Comparison of ENCODE assay signal across 17 mouse cellular contexts in the genomic region with DNA sequence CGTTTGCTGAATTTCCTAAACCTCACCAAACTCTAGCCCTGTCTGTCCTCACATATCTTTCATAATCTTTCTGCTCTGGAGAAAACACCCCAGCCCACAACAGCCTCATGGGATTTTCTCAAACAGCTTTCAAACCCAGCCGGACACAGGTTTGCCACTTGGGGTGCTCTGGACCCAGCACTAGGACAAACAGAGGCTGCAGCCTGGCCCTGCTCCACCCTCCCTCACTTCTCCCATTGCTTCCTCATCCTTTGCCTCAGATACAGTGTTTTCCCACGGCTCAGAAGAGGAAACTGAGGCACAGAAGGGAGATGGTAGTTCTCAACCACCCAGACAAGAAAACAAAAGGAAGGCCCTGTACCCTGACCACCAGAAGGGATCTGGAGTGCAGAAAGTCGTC. TPM values are rescaled to one million over a fixed set of nuclear protein-coding genes. Genes with fewer than 3 reads are reported as not detected.
DNase-seq lines count a peak whose midpoint lies in the region; ATAC-seq lines count a peak whose summit lies in the region.
"Had no signal": no experiment of that assay in that cellular context is flagged by ENCODE, and none has a peak within 500 bp of the region (broad histone marks: within the 10 kb centered on the region; RNA-seq: fewer than 3 reads in every experiment).

No protein-coding gene starts in this region.

- DNase-seq in hindbrain, embryonic 14.5 days (ENCODE audit: low spot score), result no peak
- DNase-seq in limb, embryonic 10.5 days (ENCODE audit: low spot score), result no peak
- no peak for DNase-seq in spleen, adult 12 weeks (ENCODE audit: low spot score)
- no peak for DNase-seq in embryo, embryonic 10.5 days (ENCODE audit: low spot score)
- DNase-seq: adrenal gland, postnatal 10 days; cerebellum, adult 8-10 months; gastrocnemius, adult 2 months; layer of hippocampus, postnatal 36 days; left cerebral cortex, postnatal 4 days; right cerebral cortex, adult 18-20 months had no signal

- no peaks in the 10 kb centered on the region for H3K36me3 ChIP-seq in hindbrain, embryonic 12.5 days
- H3K36me3 ChIP-seq in hindbrain, embryonic 14.5 days (replicated peaks; ENCODE audit: control insufficient read depth, insufficient read depth), result no peaks in the 10 kb centered on the region
- no peaks in the 10 kb centered on the region for H3K36me3 ChIP-seq in midbrain, embryonic 13.5 days
- H3K36me3 ChIP-seq in midbrain, embryonic 16.5 days (ENCODE audit: control insufficient read depth, insufficient read depth, low read length), result no peaks in the 10 kb centered on the region
- H3K36me3 ChIP-seq in forebrain, embryonic 12.5 days (replicated peaks), result no peaks in the 10 kb centered on the region
- no peaks in the 10 kb centered on the region for H3K36me3 ChIP-seq in limb, embryonic 10.5 days

- H3K4me2 ChIP-seq in hindbrain, embryonic 12.5 days (replicated peaks), result no peak overlapping the region
- no peak overlapping the region for H3K4me2 ChIP-seq in hindbrain, embryonic 14.5 days (replicated peaks)
- no peak overlapping the region for H3K4me2 ChIP-seq in midbrain, embryonic 13.5 days (replicated peaks)
- H3K4me2 ChIP-seq in midbrain, embryonic 16.5 days (ENCODE audit: low read length), result no peak overlapping the region
- no peak overlapping the region for H3K4me2 ChIP-seq in forebrain, embryonic 12.5 days

- H3K9me3 ChIP-seq in hindbrain, embryonic 12.5 days (replicated peaks), result no peaks in the 10 kb centered on the region
- H3K9me3 ChIP-seq in hindbrain, embryonic 14.5 days (ENCODE audit: control insufficient read depth, low read length), result no peaks in the 10 kb centered on the region
- no peaks in the 10 kb centered on the region for H3K9me3 ChIP-seq in midbrain, embryonic 13.5 days
- no peaks in the 10 kb centered on the region for H3K9me3 ChIP-seq in midbrain, embryonic 16.5 days (replicated peaks; ENCODE audit: control insufficient read depth, low read length, poor library complexity, severe bottlenecking)
- no peaks in the 10 kb centered on the region for H3K9me3 ChIP-seq in forebrain, embryonic 12.5 days
- H3K9me3 ChIP-seq in limb, embryonic 10.5 days (replicated peaks), result no peaks in the 10 kb centered on the region

- WGBS in hindbrain, embryonic 12.5 days, result 63% methylated on average over 4 of the region's 4 CpGs
- WGBS in hindbrain, embryonic 14.5 days, result 54% methylated on average over 4 of the region's 4 CpGs
- 54% methylated on average over 4 of the region's 4 CpGs for WGBS in midbrain, embryonic 13.5 days
- WGBS in midbrain, embryonic 16.5 days, result 64% methylated on average over 4 of the region's 4 CpGs
- WGBS in forebrain, embryonic 12.5 days, result 56% methylated on average over 4 of the region's 4 CpGs
- 61% methylated on average over 4 of the region's 4 CpGs for WGBS in limb, embryonic 10.5 days

- ATAC-seq in hindbrain, embryonic 12.5 days (ENCODE audit: low FRiP score), result no peak
- no peak for ATAC-seq in hindbrain, embryonic 14.5 days (ENCODE audit: low FRiP score)
- no peak for ATAC-seq in midbrain, embryonic 13.5 days
- no peak for ATAC-seq in midbrain, embryonic 16.5 days
- ATAC-seq in forebrain, embryonic 12.5 days (ENCODE audit: low FRiP score), result no peak

- no peak overlapping the region for H3K4me3 ChIP-seq in hindbrain, embryonic 12.5 days
- H3K4me3 ChIP-seq in hindbrain, embryonic 14.5 days (replicated peaks; ENCODE audit: low read length), result no peak overlapping the region
- H3K4me3 ChIP-seq in midbrain, embryonic 13.5 days (replicated peaks), result no peak overlapping the region
- no peak overlapping the region for H3K4me3 ChIP-seq in midbrain, embryonic 16.5 days (ENCODE audit: low read depth, low read length)
- no peak overlapping the region for H3K4me3 ChIP-seq in forebrain, embryonic 12.5 days (replicated peaks)
- H3K4me3 ChIP-seq in limb, embryonic 10.5 days, result no peak overlapping the region
- H3K4me3 ChIP-seq: erythroblast, embryonic 14.5 days; gastrocnemius, adult 2 months had no signal

- H3K27ac ChIP-seq in hindbrain, embryonic 12.5 days, result 0 out of 2 replicates have a peak overlapping the region, but pooled peaks have one; percentile 32
- H3K27ac ChIP-seq in hindbrain, embryonic 14.5 days, result no peak overlapping the region
- peak overlapping the region; percentile 45 for H3K27ac ChIP-seq in midbrain, embryonic 13.5 days
- H3K27ac ChIP-seq in midbrain, embryonic 16.5 days (ENCODE audit: low read length), result no peak overlapping the region
- peak overlapping the region; percentile 92 for H3K27ac ChIP-seq in forebrain, embryonic 12.5 days
- peak overlapping the region; percentile 95; the same call in 1 of the 2 replicates for H3K27ac ChIP-seq in limb, embryonic 10.5 days
- H3K27ac ChIP-seq: gastrocnemius, adult 2 months; liver, embryonic 14.5 days had no signal

- H3K27me3 ChIP-seq in hindbrain, embryonic 12.5 days, result no peaks in the 10 kb centered on the region
- H3K27me3 ChIP-seq in hindbrain, embryonic 14.5 days (ENCODE audit: control insufficient read depth, insufficient read depth, low read length), result no peaks in the 10 kb centered on the region
- no peaks in the 10 kb centered on the region for H3K27me3 ChIP-seq in midbrain, embryonic 13.5 days
- no peaks in the 10 kb centered on the region for H3K27me3 ChIP-seq in midbrain, embryonic 16.5 days (ENCODE audit: control insufficient read depth, insufficient read depth, low read depth, low read length)
- H3K27me3 ChIP-seq in forebrain, embryonic 12.5 days, result no peaks in the 10 kb centered on the region
- H3K27me3 ChIP-seq in limb, embryonic 10.5 days (ENCODE audit: low read depth, poor library complexity, severe bottlenecking), result no peaks in the 10 kb centered on the region

- H3K4me1 ChIP-seq in hindbrain, embryonic 12.5 days, result peaks cover 63% of the 10 kb centered on the region
- H3K4me1 ChIP-seq in hindbrain, embryonic 14.5 days (replicated peaks; ENCODE audit: control insufficient read depth, insufficient read depth, low read length), result peaks cover 47% of the 10 kb centered on the region
- peaks cover 73% of the 10 kb centered on the region for H3K4me1 ChIP-seq in midbrain, embryonic 13.5 days (replicated peaks)
- H3K4me1 ChIP-seq in midbrain, embryonic 16.5 days (ENCODE audit: control insufficient read depth, insufficient read depth, low read length), result peaks cover 43% of the 10 kb centered on the region
- H3K4me1 ChIP-seq in forebrain, embryonic 12.5 days, result peaks cover 73% of the 10 kb centered on the region
- peaks cover 80% of the 10 kb centered on the region for H3K4me1 ChIP-seq in limb, embryonic 10.5 days

- H3K9ac ChIP-seq in hindbrain, embryonic 12.5 days, result no peak overlapping the region
- H3K9ac ChIP-seq in hindbrain, embryonic 14.5 days, result no peak overlapping the region
- H3K9ac ChIP-seq in midbrain, embryonic 13.5 days (replicated peaks), result no peak overlapping the region
- H3K9ac ChIP-seq in midbrain, embryonic 16.5 days (ENCODE audit: low read depth, low read length), result no peak overlapping the region
- no peak overlapping the region for H3K9ac ChIP-seq in forebrain, embryonic 12.5 days
- H3K9ac ChIP-seq: liver, embryonic 14.5 days had no signal

RNA-seq across cellular contexts. Expression of a gene that starts 2.5 kb away (rescaled TPM):
- 10.4 and 10.9 TPM in 2 replicates for polyA plus RNA-seq in hindbrain, embryonic 12.5 days (2016; fragmentation: Nextera tagmentation; extraction: Ambion mirVana)
- 3.9 and 4.6 TPM in 2 replicates for polyA plus RNA-seq in hindbrain, embryonic 14.5 days (2014; fragmentation: Nextera tagmentation; extraction: Ambion mirVana)
- polyA plus RNA-seq in midbrain, embryonic 13.5 days (2015; fragmentation: Nextera tagmentation; extraction: Ambion mirVana), result 10.7 and 11.8 TPM in 2 replicates
- polyA plus RNA-seq in midbrain, embryonic 16.5 days (2015; fragmentation: Nextera tagmentation; extraction: Ambion mirVana), result 5.3 and 6.0 TPM in 2 replicates
- polyA plus RNA-seq in forebrain, embryonic 12.5 days (2016; fragmentation: Nextera tagmentation; extraction: Ambion mirVana), result 24.6 and 29.3 TPM in 2 replicates
- 12.3 and 17.2 TPM in 2 replicates for polyA plus RNA-seq in limb, embryonic 10.5 days (2016; fragmentation: Nextera tagmentation; extraction: Ambion mirVana)

RNA-seq across cellular contexts. Expression of a gene that starts 43.4 kb away (rescaled TPM):
- not detected in 2 replicates for polyA plus RNA-seq in hindbrain, embryonic 12.5 days (2016; fragmentation: Nextera tagmentation; extraction: Ambion mirVana)
- polyA plus RNA-seq in hindbrain, embryonic 14.5 days (2014; fragmentation: Nextera tagmentation; extraction: Ambion mirVana), result not detected in 2 replicates
- polyA plus RNA-seq in midbrain, embryonic 13.5 days (2015; fragmentation: Nextera tagmentation; extraction: Ambion mirVana), result not detected in 2 replicates
- polyA plus RNA-seq in midbrain, embryonic 16.5 days (2015; fragmentation: Nextera tagmentation; extraction: Ambion mirVana), result not detected in 2 replicates
- polyA plus RNA-seq in forebrain, embryonic 12.5 days (2016; fragmentation: Nextera tagmentation; extraction: Ambion mirVana), result not detected in 2 replicates
- polyA plus RNA-seq in limb, embryonic 10.5 days (2016; fragmentation: Nextera tagmentation; extraction: Ambion mirVana), result not detected in 2 replicates
- polyA plus RNA-seq: erythroblast, embryonic 14.5 days; kidney, embryonic 14.5 days; liver, embryonic 14.5 days had no signal

RNA-seq across cellular contexts. Expression of a gene that starts 49.7 kb away (rescaled TPM):
- not detected in 2 replicates for polyA plus RNA-seq in hindbrain, embryonic 12.5 days (2016; fragmentation: Nextera tagmentation; extraction: Ambion mirVana)
- not detected in 2 replicates for polyA plus RNA-seq in hindbrain, embryonic 14.5 days (2014; fragmentation: Nextera tagmentation; extraction: Ambion mirVana)
- polyA plus RNA-seq in midbrain, embryonic 13.5 days (2015; fragmentation: Nextera tagmentation; extraction: Ambion mirVana), result not detected in 2 replicates
- polyA plus RNA-seq in midbrain, embryonic 16.5 days (2015; fragmentation: Nextera tagmentation; extraction: Ambion mirVana), result not detected in 2 replicates
- not detected in 2 replicates for polyA plus RNA-seq in forebrain, embryonic 12.5 days (2016; fragmentation: Nextera tagmentation; extraction: Ambion mirVana)
- not detected in 2 replicates for polyA plus RNA-seq in limb, embryonic 10.5 days (2016; fragmentation: Nextera tagmentation; extraction: Ambion mirVana)
- polyA plus RNA-seq: erythroblast, embryonic 14.5 days; kidney, embryonic 14.5 days; liver, embryonic 14.5 days had no signal

Comparison
In these comparisons a context has a peak if more than half of its experiments do, and no peak if none do; other contexts are left out.
1. H3K27ac ChIP-seq: peak in hindbrain, embryonic 12.5 days (single experiment), midbrain, embryonic 13.5 days (single experiment), forebrain, embryonic 12.5 days (single experiment) and limb, embryonic 10.5 days (single experiment); none in hindbrain, embryonic 14.5 days (single experiment) and midbrain, embryonic 16.5 days (single experiment).